Mouse (Mus musculus) kidney, postnatal 14 days (tissue): ENCODE measurements around the gene Tsen34.

ENCODE experiments used
- DNase-seq: peaks from one replicate; pipeline ENCODE4 v3.0.0; 2022; ENCODE audit warnings: mixed read lengths

The Tsen34 gene

GRCm38 (mm10) chr7:3692382-3692986, at the start of gene Tsen34:
Gene Tsen34 (plus strand): TSS chr7:3692863.
- no peak for DNase-seq

DNA sequence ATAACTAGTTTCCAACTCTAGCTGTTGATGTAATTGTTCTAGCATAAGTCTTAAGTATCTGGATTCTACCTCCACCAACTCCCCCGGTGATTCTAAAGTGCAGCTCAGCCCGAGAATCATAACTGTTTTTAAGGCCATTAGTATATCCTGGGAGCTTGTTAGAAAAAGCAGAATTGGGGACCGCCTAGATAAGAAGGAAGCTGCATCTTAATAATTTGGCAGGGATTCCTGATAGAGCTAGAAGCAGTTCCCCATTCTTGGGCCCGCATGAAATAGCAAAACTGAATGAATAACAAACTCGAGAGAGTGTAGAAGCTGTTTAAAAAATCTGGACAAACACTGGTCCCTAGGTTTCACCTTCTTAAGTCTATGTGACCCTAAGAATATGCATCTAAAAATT, 49.3 kb upstream of the Tsen34 start:
- no peak for DNase-seq

GRCm38 (mm10) chr7:3643843-3644242, 48.8 kb upstream of the Tsen34 start:
- DNase-seq: no peak

- no peak for DNase-seq
Observed at GRCm38 (mm10) chr7:3644348-3644671, 48.4 kb upstream of the Tsen34 start.

GRCm38 (mm10) chr7:3644672-3645487, 47.8 kb upstream of the Tsen34 start, which contains the start of gene Cnot3:
Gene Cnot3 (plus strand): TSS chr7:3645268.
- DNase-seq: peak; percentile 99

DNA sequence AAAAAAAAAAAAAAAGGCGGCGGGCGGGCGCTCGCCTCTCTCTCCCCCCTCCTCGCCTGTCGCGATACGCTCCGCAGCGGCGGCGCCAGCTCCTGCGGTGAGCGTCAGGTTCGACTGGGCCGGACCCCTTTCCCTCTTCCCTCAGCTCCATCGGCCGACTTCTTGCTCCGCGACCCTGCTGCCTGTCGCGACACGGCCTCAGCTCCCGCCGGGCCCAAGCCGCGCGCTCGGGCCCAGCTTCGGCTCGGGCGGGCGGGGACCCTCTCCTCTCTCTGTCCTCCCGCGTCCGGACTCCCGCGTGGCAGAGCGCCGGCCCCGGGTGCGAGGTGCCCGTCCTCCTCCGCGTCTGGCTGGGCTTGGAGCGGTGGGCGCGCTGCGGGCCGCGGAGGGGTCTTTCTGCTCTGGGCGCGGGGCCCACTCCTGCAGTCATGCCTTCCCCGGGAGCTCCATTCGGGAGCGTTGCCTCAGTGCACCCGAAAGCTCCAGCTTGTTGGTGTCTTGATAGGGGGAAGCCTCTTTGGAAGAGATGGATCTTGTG, 47.1 kb upstream of the Tsen34 start:
- DNase-seq: no peak

DNA sequence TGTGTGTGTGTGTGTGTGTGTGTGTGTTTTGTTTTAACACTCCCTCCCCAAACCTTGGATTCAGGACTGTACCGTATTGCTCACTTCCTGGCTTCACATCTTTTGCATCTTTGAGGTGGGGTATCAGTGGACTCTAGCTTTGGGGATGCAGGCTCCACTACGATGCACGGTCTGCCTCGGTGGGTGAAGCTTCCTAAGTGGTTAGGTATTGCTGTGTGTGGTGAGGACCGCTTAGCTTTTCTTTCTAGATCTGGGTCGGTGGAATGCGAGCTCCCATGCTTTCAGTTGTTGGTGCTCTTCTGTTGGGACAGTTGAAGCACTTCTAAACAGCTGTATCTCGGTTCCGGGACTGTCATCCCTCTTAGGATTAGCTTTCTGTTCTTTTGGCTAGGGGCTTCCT, 46.5 kb upstream of the Tsen34 start:
- DNase-seq: no peak

DNA sequence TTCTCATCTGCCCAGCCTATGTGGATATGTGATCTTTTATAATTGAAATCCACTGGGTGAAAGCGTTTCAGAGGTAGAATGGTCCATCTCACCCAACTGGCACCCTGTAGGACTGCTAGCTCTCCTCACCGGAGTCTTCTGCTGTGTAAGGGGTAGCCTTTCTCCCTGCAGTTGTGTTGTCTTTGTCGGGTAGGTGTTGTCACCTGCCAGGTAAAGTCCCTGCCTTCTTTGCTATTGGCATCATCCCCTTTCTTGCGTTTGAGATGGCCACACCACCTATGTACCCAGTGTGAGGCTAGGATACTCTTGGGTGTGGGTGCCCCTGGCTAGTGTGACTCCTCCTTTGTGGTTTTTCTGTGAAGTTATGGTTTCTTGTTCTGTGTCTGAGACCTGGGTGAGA, 46.0 kb upstream of the Tsen34 start:
- no peak for DNase-seq

GRCm38 (mm10) chr7:3656966-3657365, 35.7 kb upstream of the Tsen34 start:
- DNase-seq: no peak

DNA sequence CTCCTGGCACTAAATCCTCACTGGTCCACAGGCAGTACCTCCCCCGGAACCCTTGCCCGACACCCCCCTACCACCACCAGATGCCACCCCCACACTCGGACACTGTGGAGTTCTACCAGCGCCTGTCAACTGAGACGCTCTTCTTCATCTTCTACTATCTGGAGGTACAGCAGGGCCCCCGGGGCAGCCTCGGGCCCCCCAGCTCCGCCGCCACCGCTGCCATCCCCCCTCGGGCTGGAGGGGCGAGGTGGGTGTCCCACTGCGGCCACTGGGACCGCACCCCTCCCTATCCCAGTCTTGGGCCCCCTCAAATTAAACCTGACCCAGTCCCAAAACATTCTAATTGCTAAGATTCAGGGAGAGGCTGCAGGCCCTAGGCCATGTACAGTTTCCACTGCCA, 34.1 kb upstream of the Tsen34 start:
- DNase-seq: no peak

DNA sequence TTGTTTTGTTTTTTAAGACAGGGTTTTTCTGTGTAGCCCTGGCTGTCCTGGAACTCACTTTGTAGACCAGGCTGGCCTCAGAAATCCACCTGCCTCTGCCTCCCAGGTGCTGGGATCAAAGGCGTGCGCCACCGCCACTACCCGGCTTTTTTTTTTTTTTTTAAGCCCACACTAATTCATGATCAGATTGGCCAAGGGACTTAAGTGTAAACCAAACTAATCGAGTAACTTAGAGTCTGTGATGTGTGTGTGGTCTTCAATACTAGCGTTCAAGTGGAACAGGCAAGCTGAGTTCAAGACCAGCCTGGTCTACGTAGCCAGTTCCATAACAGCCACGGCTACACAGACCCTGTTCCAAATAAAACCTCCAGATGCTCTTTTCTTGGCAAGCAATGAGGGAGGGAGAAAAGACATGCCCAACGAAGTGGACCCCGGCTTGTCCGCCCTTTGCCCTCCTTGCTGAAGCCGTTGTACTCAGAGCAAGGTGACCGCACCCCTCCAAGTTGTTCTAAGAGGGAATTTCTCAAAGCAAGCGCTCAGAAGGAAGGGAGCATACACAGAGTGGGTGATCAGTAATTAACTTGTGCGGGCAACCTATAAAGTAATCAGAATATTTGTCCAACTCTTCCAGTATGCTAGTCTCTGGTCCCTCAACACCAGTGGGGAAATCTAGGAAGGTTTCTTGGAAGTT, 28.0 kb upstream of the Tsen34 start:
- peak; percentile 63 for DNase-seq

GRCm38 (mm10) chr7:3665215-3666114, 27.2 kb upstream of the Tsen34 start, which contains the start of gene Leng1:
Gene Leng1 (minus strand): TSS chr7:3665840.
- DNase-seq: peak; percentile 98

DNA sequence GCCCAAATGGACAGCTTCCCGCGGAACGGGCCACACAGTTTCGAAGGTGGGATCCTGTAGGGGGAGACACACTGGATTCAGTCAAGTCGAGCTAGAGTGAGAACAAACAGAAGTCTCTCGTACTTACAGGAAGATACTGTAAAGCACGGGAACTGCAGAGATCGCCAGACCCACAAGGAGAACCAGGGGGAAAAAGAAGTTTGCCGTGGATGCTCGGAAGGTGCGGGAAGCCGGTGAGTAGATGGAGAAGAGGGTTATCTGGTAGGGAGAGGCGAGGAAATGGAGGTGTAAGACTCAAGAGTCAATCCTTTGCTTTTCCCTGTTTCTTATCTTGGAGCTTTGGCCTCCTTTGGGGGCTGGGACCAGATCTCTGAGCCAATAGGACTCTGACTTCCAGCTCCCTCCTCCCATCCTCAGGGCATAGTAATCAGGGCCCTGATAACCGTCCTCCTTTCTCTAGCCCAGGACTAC, 25.7 kb upstream of the Tsen34 start:
- DNase-seq: peak; percentile 17

- peak; percentile 85 for DNase-seq
Observed at GRCm38 (mm10) chr7:3674507-3675227, 18.0 kb upstream of the Tsen34 start.

DNA sequence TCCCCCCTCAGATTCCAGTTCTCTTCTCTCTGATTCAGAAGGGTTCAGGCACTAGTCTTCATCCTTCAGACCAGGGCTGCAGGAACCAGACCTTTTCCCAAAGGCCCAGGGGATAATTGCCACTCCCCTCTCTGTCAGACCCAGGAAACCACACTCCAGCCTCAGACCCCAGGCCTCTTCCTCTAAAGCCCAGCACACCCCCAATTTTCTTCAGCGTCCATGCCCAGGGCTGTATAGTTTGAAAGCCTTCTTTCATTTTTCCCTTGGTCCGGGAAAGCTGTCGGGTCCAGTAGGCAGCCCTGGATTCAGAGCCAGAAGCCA, 17.5 kb upstream of the Tsen34 start:
- no peak for DNase-seq

DNA sequence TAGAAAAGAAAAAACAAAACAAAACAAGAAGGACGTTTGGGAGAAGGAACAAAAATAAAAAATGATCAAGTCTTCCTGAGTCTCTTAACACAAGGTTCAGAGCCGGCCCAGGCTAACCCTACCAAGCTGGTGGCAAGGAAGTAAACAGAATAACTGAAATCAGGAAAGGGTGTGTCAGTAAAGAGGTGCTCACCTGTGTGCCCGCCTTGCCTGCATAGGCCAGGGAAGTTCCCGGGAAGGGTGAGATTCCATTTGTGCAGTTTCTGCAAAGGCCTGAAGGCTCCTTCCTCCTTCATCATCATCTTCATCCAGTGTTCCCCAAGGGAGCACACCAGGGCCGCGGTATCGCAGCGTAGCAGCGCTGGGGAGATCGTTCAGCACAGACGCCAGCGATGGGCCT, 16.3 kb upstream of the Tsen34 start:
- DNase-seq: no peak

- peak; percentile 72 for DNase-seq
Observed at GRCm38 (mm10) chr7:3677342-3677741, 15.3 kb upstream of the Tsen34 start, which contains the start of gene Tmc4. Gene Tmc4 (minus strand): TSS chr7:3677553.

GRCm38 (mm10) chr7:3683908-3684550, 8.6 kb upstream of the Tsen34 start:
- DNase-seq: no peak

DNA sequence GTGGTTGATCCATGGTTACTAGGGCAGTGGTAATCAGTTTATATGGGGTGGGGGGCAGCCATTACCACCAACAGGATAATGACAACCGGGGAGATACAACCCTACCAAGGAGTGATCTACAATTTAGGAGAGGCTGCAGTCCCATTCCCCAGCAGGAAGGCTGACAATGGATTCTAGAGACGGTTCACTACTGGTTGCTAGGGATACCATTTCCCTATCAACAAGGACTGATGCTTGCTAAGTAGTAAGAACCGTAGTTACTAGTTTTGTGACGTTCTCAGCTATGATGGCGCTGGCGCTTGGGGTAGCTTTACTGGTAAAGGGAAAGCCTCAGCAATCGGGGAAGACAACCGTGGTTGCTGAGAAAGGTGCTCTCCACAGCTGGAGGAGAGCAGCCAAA, 8.0 kb upstream of the Tsen34 start:
- no peak for DNase-seq

DNA sequence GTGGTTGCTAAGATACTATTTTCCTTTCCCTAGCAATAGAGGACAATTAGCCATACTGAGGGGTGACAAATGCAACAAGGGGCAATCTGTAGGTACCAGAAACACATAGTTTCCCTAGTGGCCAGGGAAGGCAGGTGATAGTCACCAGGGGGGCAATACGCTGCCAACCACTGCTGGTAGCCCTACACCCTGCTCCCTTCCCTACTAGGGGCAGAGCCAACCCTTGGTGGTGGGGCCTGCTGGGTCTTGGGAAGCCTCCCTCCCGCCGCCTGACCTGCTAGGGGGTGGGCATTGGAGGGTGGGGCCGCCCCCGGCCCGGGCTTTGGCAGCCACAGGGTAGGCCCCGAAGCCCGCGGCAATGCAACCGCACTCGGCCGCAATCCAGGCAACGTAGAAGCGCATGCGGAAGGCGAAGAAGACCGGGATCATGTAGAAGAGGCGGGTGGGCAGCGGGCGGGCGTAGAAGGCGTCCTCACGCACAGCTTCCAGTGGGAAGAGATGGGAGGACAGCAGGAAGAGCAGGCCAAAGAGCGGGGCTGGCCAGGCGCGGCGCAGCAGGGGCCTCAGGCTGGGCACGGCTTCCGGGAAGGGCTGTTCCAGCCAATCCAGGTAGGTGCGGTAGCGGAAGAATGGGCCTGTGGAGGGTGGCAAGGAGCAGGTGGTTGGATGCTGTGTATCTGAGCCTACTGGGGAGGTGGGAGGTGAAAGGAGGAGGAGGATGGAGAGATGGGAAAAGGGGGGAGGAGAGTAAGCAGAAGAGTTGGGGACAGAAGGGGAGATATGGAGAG, 7.1 kb upstream of the Tsen34 start:
- DNase-seq: no peak
